Mouse (Mus musculus) embryonic facial prominence, embryonic 10.5 days (tissue): Measurements from ENCODE around the gene Tfap2a. TPM values are rescaled to one million over a fixed set of nuclear protein-coding genes. Genes with fewer than 3 reads are reported as not detected.
A peak's percentile ranks its signal among the peaks of the same experiment; 100 is the strongest.

Experiments
- DNase-seq: peaks from one replicate; pipeline ENCODE4 v3.0.0-alpha.2; 2017; ENCODE audit warnings: low spot score
- H3K27ac ChIP-seq: fragments of 300-500 bp; sonication (generic); replicated peaks from 2 replicates; pipeline ENCODE4 v1.5.1; 2016; ENCODE audit warnings: mild to moderate bottlenecking
- H3K27me3 ChIP-seq: fragments of 300-500 bp; sonication (generic); replicated peaks from 2 replicates; pipeline ENCODE4 v1.6.1; 2016; ENCODE audit warnings: low read depth, mild to moderate bottlenecking; ENCODE audit not compliant: poor library complexity, severe bottlenecking
- H3K36me3 ChIP-seq: fragments of 300-500 bp; sonication (generic); replicated peaks from 2 replicates; pipeline ENCODE4 v1.6.1; 2016; ENCODE audit warnings: mild to moderate bottlenecking, moderate library complexity
- H3K4me1 ChIP-seq: fragments of 300-500 bp; sonication (generic); 2 replicates; pipeline ENCODE4 v1.6.1; 2016
- H3K4me3 ChIP-seq: fragments of 300-500 bp; sonication (generic); 2 replicates; pipeline ENCODE4 v1.5.1; 2016; ENCODE audit warnings: mild to moderate bottlenecking, moderate library complexity
- H3K9me3 ChIP-seq: fragments of 300-500 bp; sonication (generic); 2 replicates; pipeline ENCODE4 v1.6.1; 2016; ENCODE audit warnings: mild to moderate bottlenecking
- WGBS: fragments of 180-500 bp; shearing (Covaris S2); methylation state at CpG from one replicate; pipeline ENCODE4 v1.1.7; 2016; 5-methylcytosine and 5-hydroxymethylcytosine counted together
- polyA plus RNA-seq: library from polyadenylated mRNA; unstranded; fragments of >200 nt; fragmentation: Nextera tagmentation; extraction: Ambion mirVana; gene quantifications from 2 replicates; pipeline ENCODE4 v1.2.1, GENCODE M21; 2016

The Tfap2a gene
- polyA plus RNA-seq, result 8.3 and 8.5 TPM in 2 replicates

DNA sequence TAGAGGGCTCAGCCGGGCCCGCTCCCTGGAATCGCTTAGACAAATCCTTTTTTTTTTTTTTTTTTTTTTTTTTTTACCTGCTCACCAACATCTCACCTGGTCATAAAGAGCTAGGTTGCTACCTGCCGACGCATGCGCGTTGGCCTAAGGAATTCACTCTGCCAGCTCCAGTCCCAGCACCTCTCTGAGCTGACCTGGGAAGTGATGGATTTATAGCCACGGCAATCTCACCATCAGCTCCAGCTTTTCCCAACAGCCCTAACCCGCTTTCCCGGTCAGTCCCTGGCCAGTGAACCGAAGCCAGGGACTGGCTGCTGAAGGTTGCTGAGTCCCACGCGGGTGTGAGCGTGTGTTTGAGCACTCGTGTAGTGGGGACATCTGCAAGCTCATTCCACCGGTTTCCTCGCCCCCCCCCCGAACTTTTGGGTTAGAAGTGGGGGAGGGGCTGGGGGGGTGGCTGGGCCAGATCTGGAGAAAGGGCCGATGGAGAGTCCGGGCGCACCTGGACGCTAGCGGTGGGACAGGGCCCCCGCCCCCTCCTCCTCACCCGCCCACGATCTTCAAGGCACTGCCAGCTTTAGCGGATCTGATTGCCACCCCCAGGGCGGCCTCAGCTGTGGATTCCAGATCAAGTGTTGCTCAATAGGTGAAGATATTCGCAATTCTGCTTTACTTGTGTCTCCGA lies at the start of gene Tfap2a:
Tfap2a (minus strand) TSS at position 181 of the 685 bp plus-strand sequence.
- peak; percentile 54 for DNase-seq
- Histone ChIP-seq H3K36me3 (no peaks in the 10 kb centered on the region), H3K27me3 (peaks cover 100% of the 10 kb centered on the region), H3K9me3 (no peaks in the 10 kb centered on the region), H3K4me1 (peaks cover 52% of the 10 kb centered on the region), H3K27ac (peak within 1 kb of the TSS; percentile 40; the same call in 1 of the 2 replicates), H3K4me3 (peak within 1 kb of the TSS; percentile 44)
- WGBS, result under 1% methylated on average over 30 of the region's 30 CpGs

DNA sequence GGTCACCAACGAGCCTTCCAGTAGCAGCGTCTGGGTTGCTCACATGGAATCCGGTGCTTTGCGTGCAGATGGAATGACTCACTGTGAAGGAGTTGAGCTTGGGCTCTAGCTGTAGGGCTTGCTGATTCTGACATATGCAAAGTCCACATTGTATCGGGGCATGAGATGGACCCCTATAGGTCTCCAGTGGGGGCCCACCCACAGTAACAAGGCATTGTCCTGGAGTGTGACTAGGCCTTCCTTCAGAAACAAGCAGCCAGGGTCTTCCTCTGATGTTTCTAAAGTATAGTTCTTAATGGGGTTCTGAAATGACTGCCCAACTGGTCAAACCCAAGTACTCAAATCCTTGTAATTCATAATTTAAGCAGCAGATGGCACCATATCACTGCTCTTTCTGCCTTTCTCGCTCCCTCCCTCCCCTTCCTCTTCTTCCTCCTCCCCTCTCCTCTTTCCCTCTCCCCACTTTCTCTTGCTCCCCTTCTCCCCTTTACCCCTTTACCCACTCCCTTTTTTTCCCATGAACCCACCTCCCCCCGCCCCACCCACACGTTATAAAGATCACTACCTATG lies 46.1 kb upstream of the Tfap2a start:
- no peak overlapping the region for H3K4me3 ChIP-seq
- no peak overlapping the region for H3K27ac ChIP-seq
- no peaks in the 10 kb centered on the region for H3K4me1 ChIP-seq
- H3K9me3 ChIP-seq, result no peaks in the 10 kb centered on the region
- WGBS, result 48% methylated on average over 8 of the region's 8 CpGs
- no peaks in the 10 kb centered on the region for H3K27me3 ChIP-seq
- DNase-seq, result no peak
- H3K36me3 ChIP-seq, result no peaks in the 10 kb centered on the region

DNA sequence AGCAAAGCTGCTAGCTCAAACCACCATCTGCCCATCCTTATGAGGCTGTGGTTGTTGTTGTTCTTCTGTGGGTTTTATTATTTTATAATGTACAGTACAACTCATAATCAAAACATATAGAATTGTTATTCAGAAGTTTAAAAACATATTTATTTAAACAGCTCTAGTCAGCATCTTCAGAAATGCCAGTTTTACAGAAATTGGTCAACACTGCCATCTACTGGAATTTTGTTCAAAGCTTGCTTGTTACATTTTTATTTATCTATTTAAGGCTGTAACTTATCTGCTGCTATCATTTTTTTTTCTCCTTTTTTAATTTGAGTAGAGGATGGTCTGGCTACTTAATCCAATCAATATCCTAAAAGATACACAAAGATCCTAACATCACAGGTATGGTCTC lies 19.8 kb upstream of the Tfap2a start:
- no peak for DNase-seq
- H3K36me3 ChIP-seq, result no peaks in the 10 kb centered on the region

DNA sequence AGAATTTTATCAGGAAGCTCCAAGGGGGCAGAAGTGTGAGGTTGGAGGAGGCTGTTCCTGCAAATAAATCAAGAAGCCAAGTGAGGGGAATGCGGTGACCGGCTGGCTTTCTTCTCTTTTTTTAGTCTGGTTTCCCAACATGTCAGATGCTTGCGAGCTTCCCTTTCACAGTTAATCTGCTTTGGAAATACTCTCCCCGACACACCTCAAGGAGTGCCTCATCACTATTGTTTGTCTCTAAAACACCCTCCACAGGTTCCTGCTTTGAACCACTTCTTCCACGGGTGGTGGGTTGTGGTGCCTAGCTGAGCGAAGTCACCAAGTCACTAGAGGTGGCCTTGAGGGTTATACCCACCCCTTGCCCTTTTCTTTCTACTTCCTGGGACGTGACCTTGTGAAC lies 18.2 kb upstream of the Tfap2a start:
- Histone ChIP-seq H3K36me3 (no peaks in the 10 kb centered on the region), H3K4me1 (no peaks in the 10 kb centered on the region), H3K4me3 (no peak overlapping the region), H3K27ac (no peak overlapping the region), H3K9me3 (no peaks in the 10 kb centered on the region), H3K27me3 (no peaks in the 10 kb centered on the region)
- WGBS, result 70% methylated on average over 7 of the region's 7 CpGs
- DNase-seq, result no peak

More for the DNA sequence above, 19.8 kb upstream of the Tfap2a start:
- no peak overlapping the region for H3K27ac ChIP-seq
- H3K9me3 ChIP-seq, result no peaks in the 10 kb centered on the region
- no peaks in the 10 kb centered on the region for H3K27me3 ChIP-seq
- no peaks in the 10 kb centered on the region for H3K4me1 ChIP-seq
- no peak overlapping the region for H3K4me3 ChIP-seq

DNA sequence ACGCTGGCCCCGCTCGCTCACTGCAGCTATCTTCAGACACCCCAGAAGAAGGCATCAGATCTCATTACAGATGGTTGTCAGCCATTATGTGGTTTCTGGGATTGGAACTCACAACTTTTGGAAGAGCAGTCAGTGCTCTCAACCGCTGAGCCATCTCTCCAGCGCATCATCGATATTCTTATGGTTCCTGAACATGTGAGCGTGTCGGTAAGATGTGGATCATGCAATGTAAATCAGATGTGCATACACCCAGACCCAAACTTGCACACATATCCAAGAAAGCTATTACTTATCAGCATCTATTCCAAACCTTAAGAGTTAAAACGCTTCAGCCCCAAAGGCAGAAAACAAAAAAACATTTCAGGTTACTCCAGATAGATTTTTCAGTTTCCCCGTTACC lies 15.9 kb upstream of the Tfap2a start:
- Histone ChIP-seq H3K9me3 (no peaks in the 10 kb centered on the region), H3K4me1 (peaks cover 5% of the 10 kb centered on the region), H3K27ac (no peak overlapping the region), H3K36me3 (no peaks in the 10 kb centered on the region), H3K4me3 (no peak overlapping the region), H3K27me3 (peaks cover 18% of the 10 kb centered on the region)
- 94% methylated on average over 10 of the region's 10 CpGs for WGBS
- no peak for DNase-seq

DNA sequence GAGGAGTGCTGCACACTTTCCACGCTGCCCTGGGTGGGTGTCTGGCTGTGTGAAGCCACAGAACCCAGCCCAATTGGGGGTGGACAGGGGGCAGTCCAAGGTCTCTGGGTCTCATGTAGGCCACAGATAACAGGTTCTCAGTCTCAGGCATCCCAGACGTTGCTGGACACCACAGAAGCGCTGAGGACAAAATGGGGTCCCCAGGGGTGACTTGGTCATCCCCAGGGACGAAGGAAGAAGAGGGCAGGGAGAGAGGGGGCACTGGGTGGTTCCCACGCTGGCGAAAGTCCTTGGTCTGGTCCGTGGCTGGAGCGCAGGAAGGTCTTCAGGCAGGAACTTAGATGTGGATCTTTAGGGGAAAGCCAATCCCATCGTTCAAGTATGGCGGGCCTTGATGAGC lies 13.7 kb upstream of the Tfap2a start:
- no peak for DNase-seq
- Histone ChIP-seq H3K36me3 (no peaks in the 10 kb centered on the region), H3K4me3 (no peak overlapping the region), H3K9me3 (no peaks in the 10 kb centered on the region), H3K4me1 (peaks cover 6% of the 10 kb centered on the region), H3K27ac (no peak overlapping the region), H3K27me3 (peaks cover 33% of the 10 kb centered on the region)
- 93% methylated on average over 10 of the region's 10 CpGs for WGBS

DNA sequence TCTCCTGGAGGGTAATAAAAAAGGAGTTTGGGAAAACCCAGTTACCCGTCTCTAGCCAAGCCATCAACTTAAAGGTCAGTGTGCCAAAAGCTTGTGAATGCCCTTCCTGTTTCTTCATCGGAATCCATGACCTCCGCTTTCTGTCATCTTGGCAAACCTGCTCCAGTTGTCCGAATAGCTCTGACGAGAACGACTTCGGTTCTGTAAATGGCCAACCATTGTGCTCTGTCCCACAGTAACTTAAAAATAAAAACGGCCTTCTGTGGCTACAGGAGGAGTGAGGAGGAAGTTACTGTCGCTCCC lies 11.4 kb upstream of the Tfap2a start:
- Histone ChIP-seq H3K27ac (no peak overlapping the region), H3K4me3 (peak overlapping the region; percentile 44), H3K27me3 (peaks cover 56% of the 10 kb centered on the region), H3K4me1 (peaks cover 11% of the 10 kb centered on the region), H3K9me3 (peaks cover 7% of the 10 kb centered on the region), H3K36me3 (no peaks in the 10 kb centered on the region)
- 54% methylated on average over 9 of the region's 9 CpGs for WGBS
- no peak for DNase-seq

DNA sequence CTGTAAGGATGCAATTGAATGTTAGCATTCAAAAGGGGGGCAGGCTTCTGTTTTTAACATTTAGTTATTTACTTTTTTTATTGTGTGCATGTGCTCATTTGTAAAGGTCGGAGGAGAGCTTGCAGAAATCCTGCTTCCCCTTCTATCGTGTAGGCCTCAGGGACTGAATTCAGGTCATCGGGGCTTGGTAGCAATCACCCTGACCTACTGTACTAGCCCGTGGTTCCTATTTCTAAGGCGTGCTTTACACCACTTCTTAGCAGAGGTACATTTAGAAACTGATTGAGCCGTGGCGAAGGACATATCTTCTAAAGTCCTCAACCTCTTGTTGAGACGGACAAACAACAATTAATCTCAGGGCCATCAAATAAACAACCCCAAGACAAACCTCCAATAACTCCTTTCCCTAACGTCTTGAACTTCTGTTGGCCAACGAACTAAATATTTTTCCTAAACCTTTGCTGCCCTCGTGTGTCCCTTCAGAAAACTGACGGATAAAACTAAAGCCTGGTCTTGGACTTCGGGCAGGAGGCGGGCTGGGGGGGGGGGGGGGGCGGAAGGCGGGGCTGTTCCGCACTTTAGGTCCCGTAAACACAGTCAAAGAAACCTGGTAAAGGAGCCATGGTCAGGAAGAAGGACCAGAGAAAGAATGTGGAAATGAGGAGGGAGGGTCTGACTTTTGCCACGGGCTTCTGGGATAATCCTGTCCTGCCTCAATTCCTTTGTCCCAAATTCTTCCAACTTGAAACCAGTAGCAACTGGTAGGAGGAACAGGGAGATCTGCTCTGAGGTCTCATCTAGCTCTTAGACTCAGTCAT lies 10.8 kb upstream of the Tfap2a start:
- peak; percentile 50 for DNase-seq
- H3K36me3 ChIP-seq, result no peaks in the 10 kb centered on the region
- H3K4me3 ChIP-seq, result peak overlapping the region; percentile 44
- H3K9me3 ChIP-seq, result peaks cover 7% of the 10 kb centered on the region
- H3K27me3 ChIP-seq, result peaks cover 61% of the 10 kb centered on the region
- H3K4me1 ChIP-seq, result peaks cover 16% of the 10 kb centered on the region
- no peak overlapping the region for H3K27ac ChIP-seq
- 11% methylated on average over 19 of the region's 19 CpGs for WGBS

DNA sequence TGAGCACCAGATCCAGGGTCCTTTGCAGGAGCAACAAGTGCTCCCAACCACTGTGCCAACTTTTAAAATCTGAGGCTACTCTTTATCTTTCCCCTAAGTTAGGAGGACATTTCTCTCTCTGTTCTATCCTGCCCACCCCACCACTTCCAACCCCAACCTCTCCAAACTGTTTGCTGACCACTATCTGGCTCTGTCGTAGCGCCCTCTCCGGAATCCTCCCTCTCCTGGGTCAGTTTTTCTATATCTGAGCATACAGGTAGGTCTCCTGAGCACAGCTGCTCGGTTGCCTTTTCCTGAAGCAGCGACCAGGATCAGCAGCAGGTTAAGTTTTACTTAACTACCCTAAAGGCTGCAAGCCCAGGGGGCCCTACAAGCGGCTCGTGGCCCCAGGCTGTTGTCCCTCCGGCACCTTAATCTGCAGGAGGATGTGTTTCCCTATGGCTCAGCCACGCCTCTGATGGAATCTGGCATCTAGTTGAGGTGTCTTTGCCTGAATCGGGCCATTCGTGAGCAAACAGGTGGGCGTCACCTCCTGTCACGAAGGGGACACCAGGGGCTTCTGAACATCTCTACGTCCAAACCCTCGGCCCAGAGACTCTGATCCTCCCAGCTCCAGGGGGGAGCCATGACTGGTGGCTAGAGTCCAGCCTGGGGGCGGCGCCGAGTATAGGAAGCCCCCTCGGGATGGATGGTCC lies 6.1 kb upstream of the Tfap2a start:
- Histone ChIP-seq H3K4me3 (peak overlapping the region; percentile 52), H3K4me1 (peaks cover 23% of the 10 kb centered on the region), H3K9me3 (peaks cover 7% of the 10 kb centered on the region), H3K36me3 (no peaks in the 10 kb centered on the region), H3K27me3 (peaks cover 92% of the 10 kb centered on the region), H3K27ac (no peak overlapping the region)
- WGBS, result under 1% methylated on average over 19 of the region's 19 CpGs
- peak; percentile 45 for DNase-seq

DNA sequence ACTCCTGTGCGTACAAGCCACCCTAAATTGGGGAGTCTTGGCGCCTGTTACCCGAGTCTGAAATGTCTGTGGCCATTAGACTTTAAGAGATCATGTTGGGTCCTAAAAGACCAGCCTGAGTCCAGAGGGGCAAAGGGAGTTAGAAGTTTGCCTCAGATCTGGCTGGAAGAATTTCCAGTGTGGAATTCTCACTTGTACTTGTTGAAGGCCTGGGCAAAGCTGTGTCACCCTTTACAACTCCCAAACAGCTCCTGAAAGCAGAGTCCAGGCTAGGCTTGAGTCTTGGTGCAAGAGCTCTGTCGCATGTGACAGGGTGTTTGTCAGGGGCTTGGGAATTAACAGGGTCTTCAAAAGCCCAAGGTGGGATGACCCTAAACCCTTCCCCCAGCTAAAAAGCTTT lies 5.0 kb upstream of the Tfap2a start:
- Histone ChIP-seq H3K27ac (no peak overlapping the region), H3K36me3 (no peaks in the 10 kb centered on the region), H3K27me3 (peaks cover 99% of the 10 kb centered on the region), H3K4me1 (peaks cover 31% of the 10 kb centered on the region), H3K4me3 (no peak overlapping the region), H3K9me3 (peaks cover 7% of the 10 kb centered on the region)
- DNase-seq, result no peak
- WGBS, result 11% methylated on average over 4 of the region's 4 CpGs

DNA sequence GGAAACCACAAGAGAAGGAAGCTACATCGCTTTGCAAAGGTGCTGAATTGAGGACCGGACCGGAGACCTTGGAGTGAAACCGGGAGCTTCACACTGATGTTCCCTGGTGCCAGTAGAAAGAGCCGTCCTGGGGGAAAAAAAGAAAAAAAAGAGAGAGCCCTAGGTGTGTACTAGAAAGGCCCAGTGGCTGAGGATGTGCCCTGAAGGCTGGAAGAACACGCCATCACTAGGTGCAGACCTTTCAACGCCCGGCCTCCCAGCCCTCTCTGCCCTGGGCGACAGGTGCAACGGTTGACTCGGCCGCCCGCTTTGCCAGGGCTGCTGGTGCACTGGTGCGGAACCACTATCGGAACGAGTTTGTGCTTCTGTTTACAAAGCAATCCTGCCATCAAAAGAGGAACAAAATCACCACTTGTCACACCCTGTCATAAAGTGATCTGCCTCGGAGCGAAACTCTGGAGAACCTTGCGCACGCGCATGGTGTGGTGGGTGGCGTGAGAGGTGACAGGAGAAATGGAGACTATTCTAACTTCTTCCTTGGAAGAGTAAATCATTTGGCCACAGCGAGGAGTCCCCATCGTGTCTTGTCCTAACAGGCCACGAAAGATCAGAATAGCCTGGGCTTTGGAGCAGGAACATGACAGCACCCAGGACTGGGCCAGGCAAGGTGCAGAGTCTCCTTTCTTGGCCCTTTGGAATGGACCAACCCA lies 3.8 kb upstream of the Tfap2a start:
- Histone ChIP-seq H3K27ac (no peak overlapping the region), H3K4me1 (peaks cover 41% of the 10 kb centered on the region), H3K36me3 (no peaks in the 10 kb centered on the region), H3K9me3 (peaks cover 7% of the 10 kb centered on the region), H3K4me3 (no peak overlapping the region), H3K27me3 (peaks cover 99% of the 10 kb centered on the region)
- WGBS, result 2% methylated on average over 25 of the region's 25 CpGs
- peak; percentile 42 for DNase-seq

DNA sequence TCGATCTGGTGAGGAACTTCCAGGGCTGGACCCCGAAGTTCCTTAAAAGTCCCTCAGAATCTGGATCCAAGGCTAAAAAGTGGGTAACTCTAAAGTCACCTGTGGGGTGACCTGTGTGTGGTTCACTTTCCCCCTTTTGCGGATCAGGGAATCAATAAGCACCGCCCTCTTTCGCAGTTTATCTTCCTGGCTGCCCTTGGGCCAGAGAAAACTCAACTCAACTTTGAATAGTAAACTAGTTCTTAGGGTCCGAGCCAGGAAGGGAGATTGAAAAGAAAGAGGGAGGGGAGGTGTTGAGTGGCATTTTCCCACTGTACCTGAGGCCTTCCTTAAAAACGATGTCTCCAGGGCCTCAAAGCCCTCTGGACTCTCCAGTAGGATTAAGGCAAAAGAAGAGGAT lies 3.3 kb upstream of the Tfap2a start:
- no peak overlapping the region for H3K4me3 ChIP-seq
- H3K9me3 ChIP-seq, result peaks cover 7% of the 10 kb centered on the region
- 2% methylated on average over 7 of the region's 7 CpGs for WGBS
- peaks cover 100% of the 10 kb centered on the region for H3K27me3 ChIP-seq
- H3K27ac ChIP-seq, result no peak overlapping the region
- no peak for DNase-seq
- no peaks in the 10 kb centered on the region for H3K36me3 ChIP-seq
- H3K4me1 ChIP-seq, result peaks cover 41% of the 10 kb centered on the region
